Mouse (Mus musculus) common myeloid progenitor, adult 5-6 weeks (primary cell): ENCODE measurements at regions not wholly inside any gene's neighbourhood (a gene's known extent, or its start where the extent isn't known, plus 50 kb on each side); places are given as distances from the start of the nearest gene placed in this dataset.
A peak's percentile ranks its signal among the peaks of the same experiment; 100 is the strongest.

Experiments used
- ATAC-seq: replicated peaks from 2 replicates; pipeline ENCODE4 v1.8.0; 2016; ENCODE audit warnings: low read depth, mild to moderate bottlenecking, moderate TSS enrichment, inconsistent platforms; ENCODE audit not compliant: poor library complexity, severe bottlenecking

GRCm38 (mm10) chr3:136611682-136612081 lies 58.2 kb upstream of the Ppp3ca start:
- ATAC-seq, result peak; percentile 90

GRCm38 (mm10) chr3:136610556-136610924 lies 59.4 kb upstream of the Ppp3ca start:
- ATAC-seq, result no peak

- ATAC-seq, result no peak
Measured at GRCm38 (mm10) chr3:136609855-136610555, 59.9 kb upstream of the Ppp3ca start.

GRCm38 (mm10) chr3:136601706-136602105 lies 68.2 kb upstream of the Ppp3ca start:
- no peak for ATAC-seq

- ATAC-seq, result no peak
Measured at GRCm38 (mm10) chr3:136583937-136584336, 86.0 kb upstream of the Ppp3ca start.

- ATAC-seq, result no peak
Measured at GRCm38 (mm10) chr3:136578016-136578415, 91.9 kb upstream of the Ppp3ca start.

- ATAC-seq, result peak; percentile 47; the same call in 1 of the 2 replicates
Measured at GRCm38 (mm10) chr3:136570517-136570916, 99.4 kb upstream of the Ppp3ca start.

- ATAC-seq, result peak; percentile 50; the same call in 1 of the 2 replicates
Measured at GRCm38 (mm10) chr3:136556488-136556887, 113.4 kb upstream of the Ppp3ca start.

GRCm38 (mm10) chr3:136549471-136549870 lies 120.5 kb upstream of the Ppp3ca start:
- ATAC-seq, result no peak

- no peak for ATAC-seq
Measured at GRCm38 (mm10) chr3:136531604-136532003, 138.3 kb upstream of the Ppp3ca start.

- no peak for ATAC-seq
Measured at GRCm38 (mm10) chr3:136508575-136508974, 161.3 kb upstream of the Ppp3ca start.

GRCm38 (mm10) chr3:136507070-136507469 lies 162.9 kb upstream of the Ppp3ca start:
- no peak for ATAC-seq

- no peak for ATAC-seq
Measured at GRCm38 (mm10) chr3:136494831-136495230, 169.0 kb upstream of the Bank1 start.

GRCm38 (mm10) chr3:136491683-136492082 lies 165.8 kb upstream of the Bank1 start:
- no peak for ATAC-seq

GRCm38 (mm10) chr3:136471693-136472092 lies 145.8 kb upstream of the Bank1 start:
- ATAC-seq, result no peak

- peak; percentile 62 for ATAC-seq
Measured at GRCm38 (mm10) chr3:136462747-136463146, 136.9 kb upstream of the Bank1 start.

- ATAC-seq, result no peak
Measured at GRCm38 (mm10) chr3:136456471-136457117, 130.7 kb upstream of the Bank1 start.

GRCm38 (mm10) chr3:136455651-136456470 lies 130.0 kb upstream of the Bank1 start:
- ATAC-seq, result no peak

- ATAC-seq, result no peak
Measured at GRCm38 (mm10) chr3:136454967-136455366, 129.1 kb upstream of the Bank1 start.

- no peak for ATAC-seq
Measured at GRCm38 (mm10) chr3:136450986-136451774, 125.3 kb upstream of the Bank1 start.
